Mouse (Mus musculus) urinary bladder, adult 2 months (tissue): ENCODE measurements at regions not wholly inside any gene's neighbourhood (a gene's known extent, or its start where the extent isn't known, plus 50 kb on each side); places are given as distances from the start of the nearest gene placed in this dataset.

Source experiments
- DNase-seq: peaks from one replicate; pipeline ENCODE4 v3.0.0; 2022; ENCODE audit warnings: low spot score

DNA sequence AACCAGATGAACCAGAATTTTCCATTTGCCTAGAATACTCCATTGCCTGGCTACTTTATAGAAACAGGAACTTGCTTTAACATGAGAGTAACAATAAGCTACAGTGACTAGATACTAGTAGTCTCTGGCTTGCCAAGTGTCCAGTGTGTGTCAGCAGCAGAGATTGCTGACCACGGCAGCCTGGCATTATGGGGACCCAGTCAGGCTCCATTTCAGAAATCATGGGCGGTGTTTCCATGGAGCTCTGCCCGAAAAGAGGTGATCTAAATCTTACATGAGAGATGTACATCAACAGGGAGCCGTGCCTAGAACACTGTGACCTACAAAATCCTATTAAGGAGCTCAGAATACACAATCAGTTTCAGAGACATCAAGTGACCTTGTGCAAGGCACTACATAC lies 160.8 kb upstream of the Bcl6 start:
- no peak for DNase-seq

DNA sequence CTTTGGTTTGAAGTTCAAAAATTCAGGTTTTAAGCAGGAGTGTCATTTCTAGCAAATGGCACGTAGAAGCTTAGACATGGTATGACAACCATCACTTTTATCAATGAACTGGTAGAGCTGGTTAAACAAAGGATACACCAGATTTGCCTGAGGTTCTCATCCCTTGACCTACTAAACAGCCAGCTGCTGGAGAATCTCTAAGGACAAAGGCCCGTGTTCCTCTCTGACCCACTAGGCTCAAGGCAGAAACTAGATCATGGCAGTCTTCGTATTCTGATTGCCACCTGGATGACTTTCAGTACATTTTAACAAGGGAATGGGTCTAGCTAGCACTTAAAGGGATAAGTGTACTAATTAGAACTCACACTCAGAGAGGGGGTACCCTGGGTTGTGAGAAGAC lies 155.2 kb upstream of the Bcl6 start:
- DNase-seq: no peak

DNA sequence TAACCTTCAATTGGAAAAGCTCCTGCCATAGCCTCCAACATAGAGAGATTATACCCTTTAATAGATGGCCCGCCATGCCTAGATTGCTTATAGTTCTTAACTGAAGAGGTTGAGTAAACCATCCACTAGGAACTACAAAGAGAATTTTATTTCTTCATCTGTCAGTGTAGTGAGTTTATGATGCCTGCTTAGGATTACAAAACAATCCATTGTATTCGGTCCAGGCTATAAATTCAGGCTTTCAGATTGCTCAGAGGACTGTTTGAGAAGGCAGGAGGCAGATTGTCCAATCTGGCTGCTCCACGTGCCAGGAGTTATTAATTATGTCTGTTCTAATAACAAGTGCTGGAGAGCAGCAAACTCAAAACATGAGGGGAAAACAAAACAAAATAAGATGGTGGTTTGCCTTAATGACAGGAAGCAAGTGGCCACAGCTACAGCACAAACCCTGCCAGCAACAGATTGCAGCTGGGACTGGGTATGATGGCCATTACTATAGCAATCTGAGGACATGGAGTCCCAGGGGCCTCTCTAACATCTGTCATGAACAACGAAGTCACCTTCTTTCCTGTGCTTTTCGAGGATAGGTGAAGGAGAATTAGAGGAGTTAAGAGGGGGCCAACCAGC lies 154.4 kb upstream of the Bcl6 start:
- no peak for DNase-seq

DNA sequence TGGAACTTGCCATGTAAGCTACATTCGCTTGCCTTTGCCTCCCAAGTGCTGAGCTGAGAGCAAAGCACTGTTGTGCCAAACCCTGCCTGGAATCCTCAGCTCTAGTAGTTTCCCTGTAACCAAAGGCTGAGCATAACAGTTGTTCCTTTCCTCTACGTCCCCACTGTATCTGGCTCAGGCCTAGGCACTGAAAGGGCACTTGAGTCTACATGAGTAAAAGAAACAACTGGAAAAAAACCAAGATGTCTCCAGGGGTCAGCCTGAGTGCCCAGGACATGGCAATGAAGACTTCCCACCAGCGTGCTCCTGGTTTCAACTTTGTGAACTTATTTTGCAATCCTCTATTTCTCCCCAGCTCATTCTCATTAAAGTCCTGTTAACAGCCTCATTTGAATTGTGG lies 150.5 kb upstream of the Bcl6 start:
- DNase-seq: no peak

DNA sequence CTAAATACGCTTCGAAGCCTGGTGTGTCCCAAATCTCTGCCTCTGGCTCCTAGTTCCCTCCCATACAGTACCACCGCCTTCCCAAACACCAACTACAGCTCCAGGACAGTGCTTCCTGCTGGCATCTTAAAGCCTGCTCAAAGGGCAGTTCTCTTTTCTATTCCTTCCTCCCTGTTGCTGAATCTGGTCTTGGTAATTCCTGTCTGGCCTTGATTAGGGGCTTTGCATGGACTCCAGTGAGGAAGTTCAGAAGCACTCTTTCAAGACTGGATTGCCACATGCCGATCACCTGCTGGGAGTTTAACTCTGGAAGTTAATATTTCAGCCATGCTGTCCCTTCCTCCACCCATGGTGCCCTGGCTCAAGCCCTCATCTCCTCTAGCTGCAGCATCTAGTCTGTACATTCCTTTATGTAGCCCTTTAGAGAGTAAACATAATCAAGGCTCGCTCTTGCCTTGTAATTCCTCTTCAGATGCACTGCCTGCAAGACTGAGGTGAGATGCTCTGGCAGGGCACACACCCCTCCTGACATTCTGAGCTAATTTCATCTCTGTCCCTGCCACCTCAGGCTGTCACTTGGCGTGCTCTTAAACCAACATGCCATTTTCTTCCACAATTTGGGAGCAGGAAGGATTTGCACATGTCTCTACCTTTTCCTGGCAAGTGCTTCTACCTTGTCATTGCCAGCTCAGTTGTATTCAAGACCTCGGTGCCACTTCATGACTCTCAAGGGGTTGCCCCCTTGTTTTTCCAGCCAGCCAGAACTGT lies 148.8 kb upstream of the Bcl6 start:
- no peak for DNase-seq

DNA sequence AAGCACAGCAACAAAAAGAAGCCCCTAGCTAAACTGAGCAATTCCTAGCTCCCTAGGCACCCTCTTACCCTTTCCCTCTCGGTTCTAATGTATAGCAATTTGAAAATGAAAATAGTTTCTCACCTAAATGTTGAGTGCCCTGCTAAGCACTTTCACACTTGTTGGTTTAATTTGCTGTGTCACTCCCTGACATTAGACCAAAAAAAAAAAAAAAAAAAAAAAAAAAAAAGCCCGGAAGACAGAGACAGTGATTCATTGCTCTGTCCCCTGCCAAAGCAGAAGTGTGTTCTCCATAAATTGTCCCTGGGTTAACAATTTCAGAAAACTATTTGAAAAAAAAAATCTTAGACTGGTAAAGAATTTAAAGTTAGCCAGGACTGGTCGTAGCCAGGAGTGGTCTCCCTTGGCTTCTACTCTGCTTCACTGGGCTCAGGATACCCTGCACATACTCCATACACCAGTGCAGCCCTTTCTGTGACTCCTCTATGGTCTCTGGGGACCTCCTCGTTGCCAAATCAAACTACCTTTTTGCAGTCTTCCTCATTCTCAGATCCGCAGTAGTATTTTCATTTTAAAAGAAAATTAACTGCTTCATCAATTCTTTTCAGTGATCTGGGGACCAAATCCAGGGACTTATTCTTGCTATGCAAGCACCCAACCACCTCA lies 148.0 kb upstream of the Bcl6 start:
- DNase-seq: no peak

DNA sequence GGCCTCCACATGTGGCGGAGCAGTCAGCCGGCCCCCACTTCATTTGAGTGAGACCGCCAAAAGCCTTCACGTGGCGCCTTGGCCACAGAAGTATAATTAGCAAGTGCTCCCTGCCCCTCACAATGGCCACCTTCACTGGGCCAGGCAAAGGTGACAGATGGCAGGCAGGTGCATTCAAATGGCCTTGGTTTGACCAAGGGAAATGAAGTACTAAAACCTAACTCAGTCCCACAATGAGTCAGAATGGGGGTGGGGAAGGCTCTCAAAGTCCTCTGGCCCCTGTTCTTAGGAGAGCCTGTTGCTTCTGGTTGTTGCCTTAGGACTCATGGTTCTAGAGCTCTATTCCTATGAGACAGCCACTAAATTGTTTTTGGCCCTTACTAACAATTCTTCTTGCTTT lies 147.2 kb upstream of the Bcl6 start:
- DNase-seq: no peak

DNA sequence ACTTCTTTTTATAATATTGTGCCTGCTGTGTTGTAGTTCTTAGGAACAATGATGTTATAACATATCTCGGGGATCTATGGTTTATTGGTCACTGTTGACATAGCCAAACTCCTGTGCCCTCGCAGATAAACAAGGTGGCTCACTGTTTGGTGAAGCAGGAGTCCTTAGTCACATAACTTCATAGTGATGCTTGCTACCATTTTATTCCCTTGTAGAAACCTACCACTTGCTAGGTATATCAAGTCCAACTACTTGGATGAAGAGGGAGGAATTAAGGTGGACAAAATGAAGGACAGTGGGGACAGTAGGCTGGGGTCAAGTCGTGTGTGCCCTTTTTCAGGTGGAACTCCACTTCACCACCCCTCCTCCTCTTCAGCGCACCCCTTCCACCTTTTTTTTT lies 146.7 kb upstream of the Bcl6 start:
- DNase-seq: no peak

DNA sequence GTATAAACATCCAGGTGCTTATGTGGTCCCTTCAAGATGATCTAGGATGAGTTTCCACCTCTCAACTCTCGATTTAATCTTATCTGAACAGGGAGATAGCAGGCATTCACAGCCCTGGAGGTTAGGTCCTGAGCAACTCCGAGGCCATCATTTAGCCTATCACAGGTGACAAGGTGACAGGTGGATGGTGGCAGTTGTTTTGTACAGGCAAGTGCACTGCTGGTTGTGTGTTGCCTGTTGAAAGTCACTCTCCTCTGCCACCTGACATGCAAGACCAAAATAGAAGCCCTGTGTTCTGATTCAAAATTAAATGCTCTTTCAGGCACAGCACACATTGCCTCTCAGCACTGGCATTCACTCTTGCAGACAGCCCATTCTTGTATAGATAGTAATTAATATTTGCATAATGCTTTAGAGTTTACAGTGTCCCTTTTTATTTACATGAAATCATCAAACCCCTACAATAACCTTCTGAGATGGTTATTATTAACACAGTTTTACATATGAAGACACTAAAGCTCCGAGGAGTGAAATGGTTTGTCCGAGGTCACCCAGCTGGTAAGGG lies 145.9 kb upstream of the Bcl6 start:
- DNase-seq: no peak

DNA sequence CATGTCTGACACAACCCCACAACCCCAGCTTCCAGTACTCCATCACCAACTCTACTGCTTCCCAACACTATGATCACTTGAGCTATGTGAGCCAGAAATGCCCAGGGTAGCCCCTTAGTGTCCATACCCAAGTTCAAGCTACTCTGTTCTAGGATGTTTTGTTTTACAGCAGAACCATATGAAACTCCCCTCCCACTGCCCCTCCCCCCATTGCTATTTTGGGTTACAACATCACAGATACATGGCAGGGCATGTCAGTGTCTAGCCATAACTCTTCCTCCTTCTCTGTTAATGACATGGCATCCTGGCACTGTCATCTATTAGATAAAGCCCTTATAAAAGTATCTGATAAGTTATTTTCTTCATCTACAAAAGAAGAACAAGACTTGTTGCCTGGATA lies 142.0 kb upstream of the Bcl6 start:
- no peak for DNase-seq

DNA sequence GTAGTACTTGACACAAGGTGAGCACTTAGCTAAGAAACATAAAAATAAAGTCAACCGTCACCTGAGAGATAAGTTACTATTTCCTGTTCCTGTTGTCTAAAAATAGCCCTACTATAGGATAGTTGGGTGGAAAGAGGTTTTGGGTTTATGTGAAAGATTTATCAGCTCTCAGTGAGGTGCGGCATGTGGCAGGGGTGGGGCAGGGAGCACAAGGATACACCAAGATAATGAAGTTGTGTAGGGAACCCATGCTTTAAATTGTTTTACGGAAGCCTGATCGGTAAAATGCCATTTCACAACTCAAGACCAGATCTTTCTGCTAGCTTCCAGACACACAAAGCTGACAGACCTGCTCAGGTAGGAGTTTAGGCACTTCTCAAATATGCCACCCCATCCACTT lies 141.0 kb upstream of the Bcl6 start:
- DNase-seq: no peak

DNA sequence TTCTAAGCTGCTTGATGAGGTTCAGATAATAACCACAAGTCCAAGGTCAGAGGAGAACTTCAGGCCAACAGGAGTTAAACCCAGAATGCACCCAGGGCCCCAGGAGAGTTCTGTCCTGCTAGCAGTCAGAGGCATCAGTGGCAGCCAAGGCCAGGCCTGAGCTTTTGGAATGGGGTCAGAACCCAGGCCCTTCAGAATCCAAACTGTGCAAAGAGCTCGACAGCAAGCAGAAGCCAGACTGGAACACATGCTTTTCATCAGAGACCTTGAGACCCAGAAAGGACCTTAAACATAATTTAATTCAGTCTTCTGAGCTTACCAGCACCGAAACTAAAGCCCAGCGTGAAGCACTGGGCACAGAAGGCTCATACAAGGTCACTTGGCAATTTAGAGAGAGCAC lies 139.9 kb upstream of the Bcl6 start:
- DNase-seq: no peak

DNA sequence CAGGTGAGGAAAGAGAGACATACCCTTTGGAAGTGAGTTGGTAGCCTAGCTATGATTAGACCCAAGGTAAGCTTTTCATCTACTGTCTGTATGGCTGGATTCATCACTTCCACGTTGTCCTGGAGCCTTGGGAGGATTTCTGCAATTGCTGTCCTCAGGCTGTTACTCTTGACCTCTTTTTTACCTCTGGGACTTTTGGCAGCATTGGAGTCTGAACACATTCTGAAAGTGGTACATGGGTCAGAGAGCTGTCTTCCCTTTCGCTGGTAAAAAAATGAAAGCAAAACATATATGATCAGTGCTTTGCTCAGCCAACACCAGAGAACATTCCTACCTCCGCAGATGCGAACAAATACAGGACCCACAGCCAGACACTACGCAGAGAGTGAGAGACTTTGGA lies 136.1 kb upstream of the Bcl6 start:
- no peak for DNase-seq

DNA sequence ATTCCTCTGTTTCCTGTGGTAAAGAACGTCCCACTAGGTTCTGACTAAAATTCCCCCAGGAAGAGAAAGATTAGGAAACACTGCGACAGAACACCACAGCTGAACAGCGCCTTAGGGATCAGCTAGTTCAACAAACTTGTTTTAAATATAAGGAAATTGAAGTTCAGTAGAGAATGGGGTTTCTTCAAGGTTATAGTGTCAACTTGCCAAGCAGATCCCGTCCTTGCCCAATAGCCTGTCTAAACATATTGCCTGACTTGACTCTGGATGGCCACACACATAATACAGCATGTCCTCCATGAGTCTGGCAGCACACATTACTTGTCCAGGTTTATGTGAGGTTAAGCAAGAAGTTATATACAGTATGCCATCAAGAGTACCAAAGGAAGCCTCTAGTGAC lies 135.4 kb upstream of the Bcl6 start:
- no peak for DNase-seq

DNA sequence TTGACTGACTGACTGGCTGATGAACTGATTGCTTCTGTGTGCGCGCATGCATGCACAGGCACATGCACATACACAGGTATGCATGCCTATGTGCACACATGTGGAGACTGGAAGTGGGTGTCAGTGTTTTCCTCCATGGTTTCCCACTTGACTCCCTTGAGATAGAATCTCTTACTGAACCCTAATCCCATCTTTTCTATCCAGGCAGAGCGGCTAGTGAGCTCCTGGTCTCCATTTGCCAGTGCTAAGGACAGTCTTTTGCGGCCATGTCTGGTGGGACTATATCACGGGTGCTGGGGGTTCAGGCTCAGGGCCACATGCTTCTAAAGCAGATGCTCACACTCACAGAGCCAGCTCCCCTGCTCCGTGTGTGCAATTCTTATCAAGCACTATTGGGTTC lies 133.0 kb upstream of the Bcl6 start:
- DNase-seq: no peak

DNA sequence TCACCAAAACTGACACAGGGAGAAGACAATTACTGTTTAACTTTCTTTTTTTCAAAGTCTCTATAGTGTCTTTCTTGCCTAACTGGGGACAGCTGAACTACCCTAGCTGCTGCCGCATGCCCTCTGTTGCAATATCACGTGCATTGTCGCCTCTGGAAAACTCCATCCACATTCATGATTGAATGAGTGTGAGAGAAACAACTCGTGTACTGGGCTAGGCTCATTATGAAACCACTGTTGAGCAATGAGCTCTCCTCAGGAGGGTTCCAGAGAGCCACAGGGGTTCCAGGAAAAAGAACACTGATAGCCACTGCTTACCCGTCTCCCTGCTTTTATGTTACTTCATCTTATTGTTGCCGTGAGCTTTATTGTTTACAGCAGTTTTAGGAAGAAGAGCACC lies 132.2 kb upstream of the Bcl6 start:
- no peak for DNase-seq

DNA sequence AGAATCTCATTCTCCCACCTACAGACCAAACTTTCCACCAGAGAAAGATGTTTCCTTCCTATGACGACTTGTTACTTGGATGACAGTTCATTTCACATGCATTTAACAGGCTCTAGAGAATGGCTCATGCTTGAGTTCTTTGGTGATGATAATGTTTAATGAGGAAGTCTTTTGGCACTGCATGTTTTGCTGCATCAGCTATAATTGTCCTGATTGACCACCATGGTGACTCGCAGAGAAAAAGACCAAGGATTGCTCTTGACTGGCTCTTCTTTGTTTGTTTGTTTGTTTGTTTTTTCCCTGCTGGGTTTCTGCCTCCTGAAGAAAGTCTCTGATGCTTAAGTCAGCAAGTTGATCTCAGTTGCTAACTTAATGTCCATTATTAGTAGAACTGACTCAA lies 129.8 kb upstream of the Bcl6 start:
- DNase-seq: no peak

DNA sequence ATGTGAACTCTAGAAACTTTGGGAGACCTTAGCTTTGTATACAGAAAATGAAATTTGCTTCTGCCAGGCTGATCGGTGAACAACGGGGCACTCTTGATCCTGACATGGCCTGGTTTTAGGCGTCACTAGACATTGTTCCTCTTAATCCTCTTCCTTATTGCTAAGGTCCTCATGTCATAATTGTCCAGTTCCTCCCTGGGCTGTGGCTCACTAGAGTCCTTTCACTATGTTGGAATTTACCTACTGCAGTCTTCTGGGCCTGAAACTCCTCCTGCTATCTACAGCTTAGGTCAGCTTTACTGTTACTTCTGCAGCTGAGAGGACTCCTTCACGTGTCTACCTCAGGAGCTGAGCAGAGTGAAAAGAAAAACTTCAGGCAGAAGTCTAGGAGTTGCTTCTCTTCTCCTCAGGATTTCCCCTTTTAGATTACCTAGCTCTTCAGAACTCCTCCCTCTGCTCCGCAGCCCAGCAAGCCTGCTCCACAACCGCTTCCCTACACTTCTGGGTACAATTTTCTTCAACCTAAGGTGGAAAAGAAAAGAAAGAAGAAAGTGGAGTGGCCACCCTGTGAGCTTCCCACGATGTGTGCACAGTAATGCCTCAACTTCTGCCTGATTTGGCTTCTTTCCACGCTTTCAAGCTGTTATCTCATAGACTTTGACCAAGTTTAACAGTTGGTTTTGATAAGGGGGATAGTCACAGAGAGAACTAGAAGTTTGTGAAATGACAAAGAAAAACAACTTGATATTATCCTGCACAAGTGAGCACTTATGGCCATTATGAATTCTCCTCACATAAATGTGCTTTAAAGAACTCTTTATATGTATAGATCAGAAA lies 114.4 kb upstream of the Bcl6 start:
- no peak for DNase-seq

DNA sequence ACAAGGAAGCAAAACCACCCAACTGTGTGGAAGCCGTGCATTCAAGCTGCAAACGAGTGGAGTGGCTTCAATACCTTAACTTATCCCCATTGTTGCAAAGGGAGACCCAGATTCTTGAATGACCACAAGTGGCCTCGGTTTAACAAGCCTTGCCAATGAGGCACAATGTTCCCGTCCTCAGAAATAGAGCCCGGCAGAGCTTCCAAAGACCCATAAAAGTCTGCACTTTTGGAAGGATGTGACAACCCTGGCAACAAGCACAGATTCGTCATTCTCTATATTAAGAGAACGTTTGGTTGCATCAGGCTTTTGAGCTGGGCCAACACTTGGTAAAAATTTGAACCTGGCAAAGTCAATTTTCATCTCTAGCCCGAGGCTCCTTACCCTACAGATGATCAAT lies 108.9 kb upstream of the Bcl6 start:
- DNase-seq: no peak

DNA sequence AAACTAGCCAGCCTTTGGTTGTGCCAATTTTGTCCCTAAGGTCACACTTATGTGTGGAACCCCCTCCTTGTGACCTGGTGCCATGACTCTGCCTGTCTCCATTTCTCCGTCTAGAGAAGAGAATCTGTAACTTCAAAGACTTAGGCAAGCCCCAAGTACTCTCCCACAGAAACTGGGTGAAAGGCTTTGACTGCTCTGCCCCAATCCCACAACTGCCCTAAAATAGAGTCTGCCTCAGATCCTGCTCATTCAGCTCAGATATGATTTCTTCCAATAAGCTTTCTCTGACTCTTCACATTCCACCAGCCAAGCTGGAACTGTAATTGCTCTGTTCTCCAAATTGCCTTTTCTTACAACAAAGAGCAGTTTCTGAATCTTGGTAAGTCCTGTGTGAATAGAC lies 107.4 kb upstream of the Bcl6 start:
- DNase-seq: no peak

DNA sequence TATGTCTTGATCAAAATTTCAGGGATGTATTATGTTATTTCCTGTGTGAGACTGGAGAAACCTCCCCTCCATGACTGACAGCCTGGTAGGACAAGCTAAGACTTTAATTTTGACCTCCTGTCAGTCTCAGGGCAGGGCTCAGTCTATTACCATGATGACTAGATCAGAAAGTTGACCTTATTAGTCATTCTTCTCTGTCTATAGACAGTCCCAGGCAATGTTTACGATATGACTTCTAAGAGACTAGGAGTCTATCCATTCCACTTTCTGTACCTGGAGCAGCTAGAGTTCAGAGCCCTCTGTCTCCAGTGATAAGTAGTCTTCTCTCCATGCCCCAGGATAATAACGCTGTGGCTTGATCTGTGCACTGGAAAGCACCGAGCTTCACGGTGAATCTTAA lies 107.0 kb upstream of the Bcl6 start:
- no peak for DNase-seq

DNA sequence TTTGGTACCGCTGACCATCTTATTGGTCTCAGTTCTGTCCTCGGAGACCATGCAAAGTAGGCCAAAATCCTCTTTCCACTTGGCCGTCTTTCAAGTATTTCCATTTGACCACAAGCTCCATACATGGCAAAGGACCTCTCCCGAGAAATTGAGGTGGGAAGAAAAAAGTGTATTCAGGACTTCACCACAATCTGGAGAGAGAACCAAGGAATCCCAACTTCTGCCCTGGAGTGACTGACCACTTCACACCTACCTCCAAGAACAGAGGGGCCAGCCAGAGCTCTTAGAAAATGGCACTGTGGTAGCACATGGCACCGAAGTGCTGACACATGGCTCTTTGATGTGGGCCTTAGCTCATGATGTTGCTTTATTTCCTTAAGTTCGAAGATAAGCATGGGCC lies 105.9 kb upstream of the Bcl6 start:
- DNase-seq: no peak
